Mouse (Mus musculus) stomach, postnatal 0 days (tissue): ENCODE results near the gene Sart3.

ENCODE experiments used
- CTCF ChIP-seq: IDR thresholded peaks from 2 replicates; pipeline ENCODE4 v1.5.1; 2016; ENCODE audit warnings: antibody characterized with exemption, low read depth, mild to moderate bottlenecking, moderate library complexity
- EP300 ChIP-seq: optimal IDR thresholded peaks from 2 replicates; pipeline ENCODE3; 2016; ENCODE audit warnings: antibody characterized with exemption

DNA sequence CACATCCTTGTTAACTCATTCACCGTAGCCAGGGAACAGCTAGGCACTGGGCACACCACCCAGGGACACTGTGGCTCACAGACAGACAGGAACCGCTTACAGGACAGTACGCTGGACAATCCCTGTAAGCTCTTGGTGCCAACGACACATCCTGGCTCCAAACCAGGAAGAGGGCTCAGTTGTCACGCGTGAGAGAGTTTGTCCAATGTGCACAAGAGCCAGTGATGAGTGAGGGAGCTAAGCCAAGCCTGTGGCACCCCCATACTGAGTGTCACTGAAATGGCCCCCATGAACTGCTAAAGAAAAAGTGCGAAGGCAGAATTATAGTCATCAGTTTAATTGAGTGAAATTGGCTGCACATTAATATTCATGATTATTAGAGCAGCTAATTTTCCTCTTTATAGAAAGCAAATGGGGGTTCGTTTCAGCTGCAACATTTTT is 53.1 kb downstream of the Sart3 start:
- TF ChIP-seq CTCF = no peak
- TF ChIP-seq EP300 = no peak
